ENCODE assay signal across 10 mouse cellular contexts in genomic region chr1:35717659-35718058, GRCm38 (mm10).
"Had no signal": no experiment of that assay in that cellular context is flagged by ENCODE, and none has a peak within 500 bp of the region (broad histone marks: within the 10 kb centered on the region; RNA-seq: fewer than 3 reads in every experiment).

No protein-coding gene starts in this region.

- H3K4me2 ChIP-seq: limb, embryonic 12.5 days; midbrain, embryonic 12.5 days; neural tube, embryonic 13.5 days had no signal

- H3K27me3 ChIP-seq: limb, embryonic 12.5 days; midbrain, embryonic 12.5 days; neural tube, embryonic 13.5 days had no signal

- H3K4me1 ChIP-seq: limb, embryonic 12.5 days; midbrain, embryonic 12.5 days; neural tube, embryonic 13.5 days had no signal

- H3K9ac ChIP-seq: limb, embryonic 12.5 days; liver, embryonic 14.5 days; midbrain, embryonic 12.5 days; neural tube, embryonic 13.5 days had no signal

- H3K36me3 ChIP-seq: limb, embryonic 12.5 days; midbrain, embryonic 12.5 days; neural tube, embryonic 13.5 days had no signal

- H3K4me3 ChIP-seq: limb, embryonic 12.5 days; midbrain, embryonic 12.5 days; neural tube, embryonic 13.5 days had no signal

- H3K27ac ChIP-seq: kidney, postnatal 0 days; limb, embryonic 12.5 days; liver, embryonic 14.5 days; midbrain, embryonic 12.5 days; neural tube, embryonic 13.5 days had no signal

- DNase-seq: right cerebral cortex, postnatal 14 days; thymus, postnatal 4 days had no signal

- H3K9me3 ChIP-seq: midbrain, embryonic 12.5 days; neural tube, embryonic 13.5 days had no signal

- ATAC-seq: hindbrain, embryonic 16.5 days; inflammation-experienced regulatory T-cells, adult 6 months; midbrain, embryonic 16.5 days had no signal
